Mouse (Mus musculus) CH12.LX (cell line): ENCODE measurements around the gene Olfr1282.

Experiments
- CHD1 ChIP-seq: IDR thresholded peaks from 2 replicates; pipeline ENCODE4 v1.6.1; 2012; ENCODE audit warnings: low read depth, low read length, improper control_type of control experiment, inconsistent platforms
- CTCF ChIP-seq, 2 experiments: IDR thresholded peaks in 1 of 2; conservative IDR thresholded peaks in 1 of 2; 2 replicates each; pipeline ENCODE4 v1.5.1; 2011 to 2012; ENCODE audit warnings: low read depth in 2 of 2, low read length in 2 of 2, improper control_type of control experiment in 1 of 2, inconsistent platforms in 1 of 2, mild to moderate bottlenecking in 1 of 2, moderate library complexity in 1 of 2
- ELF1 ChIP-seq: IDR thresholded peaks from 2 replicates; pipeline ENCODE4 v1.6.1; 2014; ENCODE audit warnings: low read depth, mild to moderate bottlenecking, inconsistent platforms, low read length, improper control_type of control experiment
- EP300 ChIP-seq: IDR thresholded peaks from 2 replicates; pipeline ENCODE4 v1.6.1; 2011; ENCODE audit warnings: low read length, improper control_type of control experiment
- MAFK ChIP-seq: IDR thresholded peaks from 2 replicates; pipeline ENCODE4 v1.6.1; 2011; ENCODE audit warnings: low read length, improper control_type of control experiment; ENCODE audit not compliant: insufficient replicate concordance
- POLR2A ChIP-seq: IDR thresholded peaks from 2 replicates; pipeline ENCODE4 v1.6.1; 2011; ENCODE audit warnings: low read depth, mild to moderate bottlenecking, improper control_type of control experiment, low read length
- SMC3 ChIP-seq: IDR thresholded peaks from 2 replicates; pipeline ENCODE4 v1.6.1; 2011; ENCODE audit warnings: low read depth, low read length, improper control_type of control experiment
- TCF12 ChIP-seq: IDR thresholded peaks from 2 replicates; pipeline ENCODE4 v1.6.1; 2014; ENCODE audit warnings: low read depth, mild to moderate bottlenecking, inconsistent platforms, low read length, improper control_type of control experiment
- UBTF ChIP-seq: IDR thresholded peaks from 2 replicates; pipeline ENCODE4 v1.6.1; 2012; ENCODE audit warnings: low read depth, mild to moderate bottlenecking, inconsistent platforms, low read length, improper control_type of control experiment, moderate library complexity
- USF1 ChIP-seq: IDR thresholded peaks from 2 replicates; pipeline ENCODE4 v1.6.1; 2014; ENCODE audit warnings: low read depth, mild to moderate bottlenecking, inconsistent platforms, low read length, improper control_type of control experiment
- USF2 ChIP-seq: conservative IDR thresholded peaks from 2 replicates; pipeline ENCODE4 v1.6.1; 2011; ENCODE audit warnings: low read depth, low read length, improper control_type of control experiment

DNA sequence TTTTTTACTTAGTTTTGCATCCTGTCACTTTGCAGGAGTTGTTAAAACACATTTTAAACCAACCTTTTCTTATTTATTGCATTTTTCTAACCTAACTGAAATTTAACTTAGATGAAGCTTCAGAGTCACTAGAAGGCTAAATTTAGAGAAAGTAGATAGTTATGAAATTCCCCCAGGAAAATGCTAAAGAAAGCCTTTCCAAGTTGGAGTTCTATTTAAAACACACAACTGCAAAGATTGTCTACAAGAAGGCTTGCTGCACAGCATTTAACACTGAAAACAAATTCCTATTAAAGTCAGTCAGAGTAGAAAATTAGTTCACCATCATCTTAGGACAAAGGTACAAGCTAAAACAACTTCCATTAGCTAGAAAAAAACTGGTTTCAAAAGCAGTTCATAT, 35.5 kb downstream of the Olfr1282 start, which contains the start of gene Olfr1279:
- TF ChIP-seq EP300 = no peak
- TF ChIP-seq USF2 = no peak
- no peak for TF ChIP-seq USF1
- no peak for TF ChIP-seq TCF12
- no peak for TF ChIP-seq POLR2A
- TF ChIP-seq CTCF (conservative IDR thresholded peaks at IDR 0.05 in 1 of 2, IDR thresholded peaks at IDR 0.05 in 1 of 2; ENCODE audit: low read depth in 2 of 2, low read length in 2 of 2) = no peak
- no peak for TF ChIP-seq MAFK
- no peak for TF ChIP-seq ELF1
- TF ChIP-seq UBTF = no peak
- no peak for TF ChIP-seq SMC3
- TF ChIP-seq CHD1 = no peak
